Mouse (Mus musculus): ENCODE results near the gene Ubxn11. TPM values are rescaled to one million over a fixed set of nuclear protein-coding genes. Genes with fewer than 3 reads are reported as not detected.

The Ubxn11 gene
- polyA plus RNA-seq, 1 experiment from 2014 or later: 11.5 TPM

- no peaks in the 10 kb centered on the region for H3K36me3 ChIP-seq
- peaks cover 22% of the 10 kb centered on the region for H3K27me3 ChIP-seq
- ATAC-seq (ENCODE audit: insufficient number of reproducible peaks, insufficient read depth, low FRiP score, low TSS enrichment): no peak
- no peak overlapping the region for H3K9ac ChIP-seq
- WGBS: 84% methylated on average over 7 of the region's 7 CpGs
- H3K4me2 ChIP-seq (replicated peaks): no peak overlapping the region
- H3K27ac ChIP-seq: no peak overlapping the region
- no peaks in the 10 kb centered on the region for H3K9me3 ChIP-seq
- no peak overlapping the region for H3K4me3 ChIP-seq
- H3K4me1 ChIP-seq: no peaks in the 10 kb centered on the region; the same call in 1 of the 2 replicates
Measured at GRCm38 (mm10) chr4:134067833-134068544, 34.4 kb upstream of the Ubxn11 start.

GRCm38 (mm10) chr4:134068793-134069580, 33.4 kb upstream of the Ubxn11 start:
- Histone ChIP-seq H3K4me2 (replicated peaks) (no peak overlapping the region), H3K27ac (no peak overlapping the region), H3K36me3 (no peaks in the 10 kb centered on the region), H3K9me3 (no peaks in the 10 kb centered on the region), H3K27me3 (peaks cover 21% of the 10 kb centered on the region), H3K4me3 (no peak overlapping the region), H3K4me1 (no peaks in the 10 kb centered on the region; the same call in 1 of the 2 replicates), H3K9ac (no peak overlapping the region)
- ATAC-seq (ENCODE audit: insufficient number of reproducible peaks, insufficient read depth, low FRiP score, low TSS enrichment): no peak
- WGBS: 83% methylated on average over 4 of the region's 4 CpGs

DNA sequence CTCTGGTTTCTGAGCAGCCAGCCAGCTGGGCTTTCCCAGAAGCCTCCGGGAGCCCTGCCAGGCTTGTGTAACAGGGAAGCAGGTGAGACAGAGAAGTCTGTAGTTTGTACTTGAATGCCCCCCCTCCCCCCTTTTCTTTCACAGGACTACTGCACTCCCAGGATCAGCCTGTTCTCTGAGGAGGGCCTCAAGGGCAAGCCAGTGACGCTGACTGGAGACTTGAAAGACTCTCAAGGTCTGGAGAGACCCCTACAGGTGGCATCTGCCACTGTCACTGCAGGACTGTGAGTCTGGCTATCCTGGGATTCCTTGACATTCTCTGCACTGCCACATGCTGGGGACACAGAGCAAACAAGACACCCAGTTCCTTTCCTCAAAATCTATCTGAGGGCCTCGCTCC, 23.7 kb upstream of the Ubxn11 start:
- no peak overlapping the region for H3K4me3 ChIP-seq
- 16% methylated on average over 3 of the region's 3 CpGs for WGBS
- no peak overlapping the region for H3K4me2 ChIP-seq (replicated peaks)
- H3K9me3 ChIP-seq: no peaks in the 10 kb centered on the region
- ATAC-seq (ENCODE audit: insufficient number of reproducible peaks, insufficient read depth, low FRiP score, low TSS enrichment): no peak
- H3K27me3 ChIP-seq: peaks cover 18% of the 10 kb centered on the region
- H3K4me1 ChIP-seq: peaks cover 12% of the 10 kb centered on the region
- no peaks in the 10 kb centered on the region for H3K36me3 ChIP-seq
- H3K27ac ChIP-seq: no peak overlapping the region
- no peak overlapping the region for H3K9ac ChIP-seq

DNA sequence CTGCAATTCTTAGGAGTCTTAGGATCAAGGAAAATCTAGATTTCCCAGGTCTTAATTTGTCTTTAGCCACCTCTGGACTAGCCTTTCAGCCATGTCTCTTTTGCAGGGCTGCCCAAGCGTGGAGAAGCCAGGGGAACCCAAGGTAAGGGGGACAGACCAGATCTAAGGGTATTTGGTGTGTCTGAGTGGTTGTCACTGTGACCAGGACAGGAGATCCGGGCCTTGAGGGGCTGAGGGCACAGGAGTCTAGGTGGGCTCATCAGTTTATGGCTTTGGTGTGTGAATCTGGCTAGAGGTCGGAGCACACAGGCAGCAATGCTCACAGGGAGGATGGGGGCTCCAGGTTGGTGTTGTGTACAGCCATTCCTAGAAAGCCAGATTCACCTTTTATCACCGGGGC, 21.7 kb upstream of the Ubxn11 start:
- Histone ChIP-seq H3K4me3 (no peak overlapping the region), H3K36me3 (no peaks in the 10 kb centered on the region), H3K27me3 (peaks cover 18% of the 10 kb centered on the region), H3K9ac (no peak overlapping the region), H3K4me2 (replicated peaks) (no peak overlapping the region), H3K9me3 (no peaks in the 10 kb centered on the region), H3K27ac (no peak overlapping the region), H3K4me1 (peaks cover 12% of the 10 kb centered on the region)
- 83% methylated on average over 4 of the region's 4 CpGs for WGBS
- ATAC-seq (ENCODE audit: insufficient number of reproducible peaks, insufficient read depth, low FRiP score, low TSS enrichment): no peak

- peak overlapping the region; percentile 44 for H3K4me3 ChIP-seq
- peaks cover 18% of the 10 kb centered on the region for H3K27me3 ChIP-seq
- H3K27ac ChIP-seq: no peak overlapping the region
- H3K4me1 ChIP-seq: peaks cover 12% of the 10 kb centered on the region
- WGBS: under 1% methylated on average over 39 of the region's 41 CpGs
- no peaks in the 10 kb centered on the region for H3K9me3 ChIP-seq
- peak; percentile 82 for ATAC-seq (ENCODE audit: insufficient number of reproducible peaks, insufficient read depth, low FRiP score, low TSS enrichment)
- no peaks in the 10 kb centered on the region for H3K36me3 ChIP-seq
- no peak overlapping the region for H3K9ac ChIP-seq
- peak overlapping the region; percentile 87 for H3K4me2 ChIP-seq (replicated peaks)
Measured at GRCm38 (mm10) chr4:134081730-134082386, 20.5 kb upstream of the Ubxn11 start.

GRCm38 (mm10) chr4:134082460-134082859, 19.9 kb upstream of the Ubxn11 start:
- Histone ChIP-seq H3K9me3 (no peaks in the 10 kb centered on the region), H3K4me1 (peaks cover 12% of the 10 kb centered on the region), H3K4me2 (replicated peaks) (peak overlapping the region; percentile 87), H3K4me3 (peak overlapping the region; percentile 44), H3K27me3 (peaks cover 18% of the 10 kb centered on the region), H3K9ac (no peak overlapping the region), H3K27ac (no peak overlapping the region), H3K36me3 (no peaks in the 10 kb centered on the region)
- 15% methylated on average over 7 of the region's 7 CpGs for WGBS
- ATAC-seq (ENCODE audit: insufficient number of reproducible peaks, insufficient read depth, low FRiP score, low TSS enrichment): no peak

DNA sequence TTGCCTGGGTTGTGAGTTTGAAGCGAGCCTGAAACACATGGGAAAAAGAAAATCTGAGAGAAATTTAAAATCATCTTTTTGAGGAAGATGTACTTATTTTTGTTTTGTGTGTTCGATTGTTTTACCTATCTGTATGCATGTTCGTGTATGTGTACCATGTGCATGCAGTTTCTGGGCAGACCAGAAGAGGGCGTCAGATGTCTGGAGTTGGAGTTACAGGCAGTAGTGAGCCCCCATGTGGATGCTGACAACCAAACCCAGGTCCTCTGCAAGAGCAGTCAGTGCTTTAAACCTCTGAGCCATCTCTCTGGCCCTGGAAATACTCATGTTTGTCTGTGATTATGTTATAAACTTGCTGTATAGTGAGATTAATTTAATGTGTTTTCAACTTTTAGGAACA, 17.4 kb upstream of the Ubxn11 start:
- no peak for ATAC-seq (ENCODE audit: insufficient number of reproducible peaks, insufficient read depth, low FRiP score, low TSS enrichment)
- H3K9ac ChIP-seq: no peak overlapping the region
- H3K27me3 ChIP-seq: peaks cover 18% of the 10 kb centered on the region
- no peaks in the 10 kb centered on the region for H3K36me3 ChIP-seq
- no peak overlapping the region for H3K4me3 ChIP-seq
- H3K27ac ChIP-seq: no peak overlapping the region
- no peaks in the 10 kb centered on the region for H3K9me3 ChIP-seq
- H3K4me1 ChIP-seq: peaks cover 12% of the 10 kb centered on the region
- WGBS: 86% methylated on average over 4 of the region's 4 CpGs
- H3K4me2 ChIP-seq (replicated peaks): no peak overlapping the region

DNA sequence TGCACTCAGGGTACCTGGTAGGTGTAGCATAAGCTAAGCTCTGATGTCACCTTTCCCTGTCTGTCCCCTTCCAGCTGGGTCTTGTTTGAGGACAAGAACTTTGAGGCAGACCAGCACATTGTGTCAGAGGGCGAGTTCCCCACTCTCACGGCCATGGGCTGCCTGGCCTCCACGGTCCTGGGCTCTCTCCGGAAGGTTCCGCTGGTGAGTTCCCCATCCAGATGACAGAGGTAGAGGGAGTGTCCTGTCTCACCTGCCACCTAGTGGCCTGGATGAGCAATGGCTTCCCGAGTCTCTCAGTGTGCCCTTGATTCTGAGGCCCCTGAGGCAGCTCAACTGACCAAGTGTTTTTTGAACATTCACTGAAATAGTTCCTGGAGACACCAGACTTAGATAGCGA, 15.0 kb upstream of the Ubxn11 start:
- Histone ChIP-seq H3K4me2 (replicated peaks) (no peak overlapping the region), H3K4me1 (peaks cover 1% of the 10 kb centered on the region; the same call in 1 of the 2 replicates), H3K36me3 (no peaks in the 10 kb centered on the region), H3K27ac (no peak overlapping the region), H3K9me3 (no peaks in the 10 kb centered on the region), H3K27me3 (peaks cover 1% of the 10 kb centered on the region; the same call in 1 of the 2 replicates), H3K4me3 (no peak overlapping the region), H3K9ac (no peak overlapping the region)
- 32% methylated on average over 7 of the region's 7 CpGs for WGBS
- ATAC-seq (ENCODE audit: insufficient number of reproducible peaks, insufficient read depth, low FRiP score, low TSS enrichment): no peak; the same call in 1 of the 2 replicates

GRCm38 (mm10) chr4:134089029-134089428, 13.3 kb upstream of the Ubxn11 start:
- Histone ChIP-seq H3K9me3 (no peaks in the 10 kb centered on the region), H3K4me1 (no peaks in the 10 kb centered on the region), H3K9ac (no peak overlapping the region), H3K4me2 (replicated peaks) (no peak overlapping the region), H3K36me3 (no peaks in the 10 kb centered on the region), H3K27ac (no peak overlapping the region), H3K27me3 (no peaks in the 10 kb centered on the region), H3K4me3 (no peak overlapping the region)
- 81% methylated on average over 9 of the region's 9 CpGs for WGBS
- no peak for ATAC-seq (ENCODE audit: insufficient number of reproducible peaks, insufficient read depth, low FRiP score, low TSS enrichment)

- Histone ChIP-seq H3K4me1 (no peaks in the 10 kb centered on the region), H3K27ac (no peak overlapping the region), H3K27me3 (no peaks in the 10 kb centered on the region), H3K9ac (no peak overlapping the region), H3K36me3 (no peaks in the 10 kb centered on the region), H3K4me3 (no peak overlapping the region), H3K4me2 (replicated peaks) (no peak overlapping the region), H3K9me3 (no peaks in the 10 kb centered on the region)
- ATAC-seq (ENCODE audit: insufficient number of reproducible peaks, insufficient read depth, low FRiP score, low TSS enrichment): no peak
- 74% methylated on average over 16 of the region's 16 CpGs for WGBS
Measured at GRCm38 (mm10) chr4:134090521-134091224, 11.7 kb upstream of the Ubxn11 start.

DNA sequence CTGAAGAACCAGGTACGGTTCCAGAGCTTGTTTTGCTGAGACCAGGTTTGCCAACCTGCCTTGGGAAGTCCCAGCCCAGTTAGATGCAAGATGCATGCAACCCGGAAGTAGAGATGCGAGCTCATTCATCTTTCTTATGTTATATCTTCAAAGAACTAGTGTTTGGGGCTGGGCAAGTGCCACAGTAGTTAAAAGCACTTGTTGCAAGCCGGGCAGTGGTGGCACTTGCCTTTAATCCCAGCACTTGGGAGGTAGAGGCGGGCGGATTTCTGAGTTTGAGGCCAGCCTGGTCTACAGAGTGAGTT, 11.2 kb upstream of the Ubxn11 start:
- Histone ChIP-seq H3K4me1 (no peaks in the 10 kb centered on the region), H3K4me3 (no peak overlapping the region), H3K27ac (no peak overlapping the region), H3K36me3 (no peaks in the 10 kb centered on the region), H3K9me3 (no peaks in the 10 kb centered on the region), H3K4me2 (replicated peaks) (no peak overlapping the region), H3K9ac (no peak overlapping the region), H3K27me3 (no peaks in the 10 kb centered on the region)
- ATAC-seq (ENCODE audit: insufficient number of reproducible peaks, insufficient read depth, low FRiP score, low TSS enrichment): no peak
- 81% methylated on average over 6 of the region's 6 CpGs for WGBS

Data from embryonic facial prominence, embryonic 12.5 days (tissue).